Mouse (Mus musculus): Measurements from ENCODE around the gene Abca5.

DNA sequence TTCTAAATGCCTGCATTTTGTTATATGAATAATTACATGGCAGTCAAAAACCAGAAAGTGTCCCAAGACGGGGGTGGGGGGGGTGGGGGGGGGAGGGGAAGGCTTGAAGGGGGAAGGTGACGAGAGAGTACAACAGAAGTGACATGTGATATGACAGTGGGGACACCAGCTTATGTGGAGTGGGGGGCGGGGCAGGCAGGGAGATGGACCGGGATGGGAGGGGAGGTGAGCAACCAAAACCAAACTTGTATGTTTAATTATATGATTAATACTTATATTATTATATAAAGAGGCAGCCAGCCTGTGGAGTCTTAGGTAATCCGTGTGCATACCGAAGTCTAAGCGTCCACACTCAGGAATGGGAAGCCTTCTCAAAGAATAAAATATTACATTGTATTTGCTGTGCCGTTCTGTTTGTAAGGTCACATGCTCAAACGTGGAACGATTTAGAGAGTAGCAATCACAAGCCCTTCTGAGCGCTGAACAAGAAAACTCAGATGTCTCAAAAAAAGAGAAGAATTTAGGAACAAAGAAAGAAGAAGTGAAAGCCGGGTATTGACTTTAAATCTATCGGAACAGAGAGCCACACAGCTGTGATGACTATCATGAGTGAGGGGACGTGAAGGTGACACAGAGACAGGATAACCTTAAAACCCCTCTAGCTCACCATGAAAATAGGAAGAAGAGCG, 34.9 kb upstream of the Abca5 start:
- TF ChIP-seq CTCF (IDR thresholded peaks at IDR 0.05; ENCODE audit: low read depth) (no peak), EP300 (IDR thresholded peaks at IDR 0.05; ENCODE audit: low read depth) (no peak)
